Mouse (Mus musculus) C2C12 (cell line): ENCODE measurements at regions not wholly inside any gene's neighbourhood (a gene's known extent, or its start where the extent isn't known, plus 50 kb on each side); places are given as distances from the start of the nearest gene placed in this dataset.

ENCODE experiments used
- CEBPB ChIP-seq: IDR thresholded peaks from one replicate; pipeline ENCODE4 v1.6.1; 2011; ENCODE audit warnings: low read depth, mild to moderate bottlenecking, control low read depth, moderate library complexity
- CTCF ChIP-seq: IDR thresholded peaks from one replicate; pipeline ENCODE4 v1.5.1; 2011; ENCODE audit not compliant: control insufficient read depth, insufficient read depth, insufficient read length
- MAX ChIP-seq: IDR thresholded peaks from one replicate; pipeline ENCODE4 v1.6.1; 2011; ENCODE audit warnings: mild to moderate bottlenecking, control low read depth
- MYOG ChIP-seq: IDR thresholded peaks from one replicate; pipeline ENCODE4 v1.6.1; 2011; ENCODE audit not compliant: control insufficient read depth, insufficient read length; ENCODE audit errors: extremely low read depth
- USF1 ChIP-seq: IDR thresholded peaks from one replicate; pipeline ENCODE4 v1.6.1; 2011; ENCODE audit warnings: low read depth, mild to moderate bottlenecking, control low read depth, moderate library complexity

- TF ChIP-seq CTCF = no peak
- TF ChIP-seq MAX = no peak
- TF ChIP-seq MYOG = no peak
- no peak for TF ChIP-seq CEBPB
- no peak for TF ChIP-seq USF1
Measured at GRCm38 (mm10) chr1:152170583-152170982, 80.7 kb upstream of the 1700025G04Rik start.
